Mouse (Mus musculus): ENCODE measurements at regions not wholly inside any gene's neighbourhood (a gene's known extent, or its start where the extent isn't known, plus 50 kb on each side); places are given as distances from the start of the nearest gene placed in this dataset.

GRCm38 (mm10) chr3:21256129-21256760 lies 820.2 kb upstream of the Tbl1xr1 start:
- TF ChIP-seq CTCF (IDR thresholded peaks at IDR 0.05; ENCODE audit: low read depth) (no peak), EP300 (IDR thresholded peaks at IDR 0.05; ENCODE audit: low read depth) (no peak)

Data from heart, postnatal 0 days (tissue).